Mouse (Mus musculus) CH12F3 (cell line): ENCODE data around the gene Tenm3.

Experiments used
- in situ Hi-C: fragments of 300-500 bp; cut with MboI; formaldehyde crosslinking; loops from 2 replicates; pipeline ENCODE4 v1.14.3; 2020; ENCODE audit warnings: low sequenced_read_pairs

The Tenm3 gene

DNA sequence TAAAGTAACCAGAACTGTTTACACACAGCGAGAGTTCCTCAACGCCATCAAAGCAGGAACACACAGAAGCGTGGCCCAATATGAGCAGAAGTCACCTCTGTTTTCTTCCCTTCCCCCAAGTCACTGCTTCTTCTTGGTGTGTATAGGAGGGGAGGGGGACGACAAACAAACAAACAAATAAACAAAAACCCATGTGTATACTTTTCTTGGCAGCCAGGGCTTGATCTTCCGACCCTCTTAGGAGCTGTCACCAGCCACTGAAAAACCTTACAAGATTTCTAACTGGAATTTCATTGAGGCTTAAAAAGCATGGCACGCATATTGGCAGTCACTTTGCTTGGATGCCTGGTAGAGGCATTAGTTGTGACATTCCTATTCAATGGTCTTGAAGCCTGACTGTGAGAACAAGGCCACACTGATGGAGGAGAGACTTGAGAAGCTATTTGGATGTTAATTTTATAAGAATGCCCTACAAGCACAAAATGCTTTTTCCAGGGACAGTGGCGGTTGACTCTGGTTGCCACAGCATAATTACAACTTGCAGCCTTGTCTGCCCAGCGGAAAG is 366.3 kb downstream of the Tenm3 start:
- in situ Hi-C loops = no loop called here

DNA sequence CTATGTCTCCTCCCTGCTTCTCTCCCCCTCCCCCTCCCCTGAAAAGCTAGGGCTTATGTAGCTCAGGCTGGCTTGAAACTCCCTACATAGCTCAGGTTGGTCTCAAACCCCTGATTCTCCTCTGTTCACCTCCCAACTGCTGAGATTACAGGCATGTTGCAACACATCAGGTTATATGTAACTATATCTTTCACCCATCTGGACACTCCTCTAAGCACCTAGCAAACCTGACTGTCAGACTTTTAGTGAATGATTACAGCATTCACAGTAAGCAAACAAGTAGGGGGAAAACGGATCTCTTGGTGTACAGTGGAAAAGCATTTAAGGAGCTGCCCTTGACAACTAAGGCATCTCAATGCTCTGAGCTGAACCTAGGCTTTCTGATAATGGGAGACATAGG is 366.9 kb downstream of the Tenm3 start:
- in situ Hi-C loops = no loop called here

DNA sequence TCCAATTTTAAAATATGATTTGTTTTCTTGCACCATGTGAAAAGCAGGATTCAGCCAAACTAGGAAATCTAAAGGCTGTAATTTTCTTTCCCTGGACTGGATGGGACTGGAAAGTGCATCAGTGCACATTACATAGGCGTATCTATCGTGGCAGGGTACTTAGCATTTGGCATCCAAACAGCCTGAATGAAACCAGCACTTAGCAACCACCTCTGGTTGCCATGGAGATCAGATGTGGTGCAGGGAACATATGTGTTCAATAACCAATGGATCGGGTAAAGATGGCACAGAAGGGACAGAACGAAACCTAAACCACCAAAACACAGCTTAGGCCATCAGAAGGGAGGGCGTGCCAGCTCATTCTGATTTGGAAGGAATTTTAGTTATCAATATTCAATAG is 376.1 kb downstream of the Tenm3 start:
- in situ Hi-C loops = no loop called here

DNA sequence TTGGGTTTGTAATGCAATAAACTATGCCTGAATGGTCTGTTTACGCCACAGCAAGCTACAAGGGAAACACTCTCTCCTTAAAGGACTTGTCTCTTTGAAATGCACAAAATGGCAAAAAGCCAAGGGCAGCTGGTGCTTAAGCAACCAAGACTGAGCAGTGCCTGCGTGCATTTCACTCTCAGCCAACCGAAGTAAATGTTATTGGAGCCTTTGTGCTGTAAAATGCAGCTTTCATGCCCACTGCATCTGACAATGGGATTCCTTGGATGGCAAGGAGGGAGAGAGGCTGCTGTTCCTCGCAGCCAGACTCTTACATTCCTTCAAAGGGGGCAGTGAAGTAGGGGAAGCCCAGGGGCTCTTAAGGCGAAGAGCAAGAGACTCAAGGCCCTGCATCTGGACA is 385.4 kb downstream of the Tenm3 start:
- in situ Hi-C loops = no loop called here

DNA sequence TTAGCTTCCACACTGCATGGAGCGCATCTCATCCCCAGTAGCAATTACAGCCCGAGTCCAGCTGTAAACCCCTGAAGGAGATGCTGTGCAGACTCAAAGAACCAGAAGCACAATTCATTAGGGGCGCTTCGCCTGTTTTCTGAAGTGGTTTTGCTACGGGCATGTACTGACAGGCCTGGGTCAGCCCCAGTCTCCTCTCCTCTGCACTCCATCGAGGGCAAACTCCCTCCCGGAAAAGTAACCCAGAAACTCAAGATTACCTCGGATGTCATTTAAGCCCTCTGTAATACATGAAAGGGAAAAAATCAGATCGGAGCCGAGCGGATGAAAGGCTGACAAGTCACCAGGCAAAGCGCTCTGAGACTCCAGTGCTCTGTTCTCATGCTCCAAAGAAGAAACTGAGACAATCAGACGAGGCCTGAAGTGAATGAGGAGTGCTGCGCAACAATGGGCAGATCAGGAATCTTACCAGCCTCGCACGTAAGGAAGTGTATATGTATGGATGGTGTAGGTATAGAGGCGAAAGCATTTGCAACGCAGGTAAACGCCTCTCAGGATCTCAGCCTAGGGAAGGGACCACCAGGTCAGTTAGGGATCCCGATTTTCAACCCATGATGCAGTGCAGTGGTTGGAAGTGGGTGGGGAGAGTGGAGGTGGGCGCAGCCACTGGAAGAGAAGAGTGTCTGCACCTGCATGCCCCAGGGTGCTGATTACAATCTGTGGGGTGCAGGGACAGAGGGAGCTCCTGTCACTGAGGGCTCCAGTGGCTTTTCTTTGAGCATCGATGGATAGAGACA is 387.2 kb downstream of the Tenm3 start:
- in situ Hi-C loops = no loop called here

DNA sequence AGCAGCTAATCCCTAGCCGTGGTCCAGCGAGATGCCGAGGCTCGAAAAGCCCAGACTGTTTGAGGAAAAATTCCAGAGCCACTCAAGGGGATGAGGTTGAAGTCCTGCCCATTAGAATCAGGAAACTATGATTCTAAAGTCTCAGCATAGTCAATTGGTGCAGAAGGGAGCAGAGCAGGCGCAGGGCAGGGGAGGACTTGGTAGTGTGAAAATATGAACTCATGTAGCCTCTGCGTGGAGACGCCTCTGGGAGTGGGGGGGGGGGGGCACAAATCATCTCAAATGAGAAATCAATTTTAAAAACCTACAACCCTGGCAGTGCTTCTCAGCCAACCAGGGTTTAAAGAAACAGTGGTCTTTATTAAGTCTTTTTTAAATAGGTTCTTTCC is 392.5 kb downstream of the Tenm3 start:
- in situ Hi-C loops = no loop called here

DNA sequence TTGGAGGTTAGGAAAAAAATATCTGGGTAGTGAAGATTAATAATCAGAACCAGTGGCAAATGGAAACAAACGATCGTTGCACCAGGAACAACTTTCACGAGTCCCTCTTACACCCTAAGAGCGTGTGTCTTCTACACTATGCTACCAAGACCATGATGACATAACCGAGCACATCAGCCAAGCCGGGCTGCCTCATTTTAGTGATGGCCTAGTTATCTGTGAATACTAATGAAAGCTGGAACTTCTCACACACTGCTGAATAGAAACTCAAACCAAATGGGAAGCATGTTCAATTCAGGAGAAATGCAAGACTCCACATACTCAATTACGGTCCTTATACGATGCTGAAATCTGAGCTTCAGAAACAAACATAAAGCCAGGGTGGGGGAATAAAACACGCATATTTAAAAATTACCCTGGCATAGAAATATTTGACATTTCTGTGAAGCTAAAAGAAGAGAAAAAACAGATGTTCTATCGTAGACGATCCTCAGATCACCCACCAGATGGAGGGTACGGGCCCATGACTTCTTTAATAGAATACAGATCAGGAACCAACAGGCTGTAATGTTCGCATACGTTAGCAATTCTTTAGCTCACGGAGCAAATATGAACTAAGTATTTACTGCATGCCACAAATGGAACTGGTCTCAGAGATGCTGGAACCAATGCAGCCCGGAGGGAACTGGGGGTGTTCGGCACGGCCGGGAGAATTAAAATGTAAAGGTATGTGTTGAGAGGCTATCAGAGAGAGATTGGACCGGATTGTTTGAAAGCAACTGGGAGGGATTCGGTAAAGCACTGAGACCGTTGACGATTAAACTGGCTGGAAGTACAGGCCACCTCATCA is 393.1 kb downstream of the Tenm3 start:
- in situ Hi-C loops = no loop called here

DNA sequence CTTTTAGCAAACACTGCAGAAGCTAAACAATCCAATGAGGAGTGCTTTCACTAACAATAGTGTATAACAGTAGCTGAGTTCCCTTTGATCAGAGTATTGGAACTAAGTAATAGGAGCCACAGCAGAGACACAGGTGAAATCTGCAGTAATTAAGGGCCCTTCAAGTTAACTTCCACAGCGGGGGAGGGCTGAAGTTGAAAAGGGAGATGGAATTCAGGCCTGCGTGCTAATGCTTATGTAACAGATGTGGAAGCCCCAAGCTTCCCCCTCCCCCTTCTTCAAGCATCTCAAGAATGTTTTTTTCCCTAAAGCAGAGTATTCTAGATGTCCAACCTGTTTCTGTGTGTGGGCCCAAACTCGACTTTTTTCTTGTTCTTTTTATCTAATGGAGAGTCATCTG is 394.1 kb downstream of the Tenm3 start:
- in situ Hi-C loops = no loop called here

DNA sequence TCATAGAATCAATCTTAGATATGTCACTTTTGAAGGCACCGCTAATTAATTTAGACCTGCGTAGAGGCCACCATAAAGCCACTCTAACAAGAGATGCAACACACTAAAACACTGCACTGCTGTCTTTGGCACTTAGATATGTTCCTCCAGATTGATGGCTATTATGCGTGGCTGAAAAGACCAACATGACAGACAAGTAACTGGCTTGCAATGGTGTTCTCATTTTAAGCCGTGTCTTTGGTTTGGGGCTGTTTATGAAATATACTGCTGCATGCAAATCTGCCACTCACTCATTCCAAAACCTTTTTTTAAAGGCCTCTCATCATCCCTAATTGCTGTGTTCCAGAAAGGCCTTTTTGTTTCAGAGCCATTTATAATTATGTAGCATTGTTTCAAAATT is 398.1 kb downstream of the Tenm3 start:
- in situ Hi-C loops = no loop called here

DNA sequence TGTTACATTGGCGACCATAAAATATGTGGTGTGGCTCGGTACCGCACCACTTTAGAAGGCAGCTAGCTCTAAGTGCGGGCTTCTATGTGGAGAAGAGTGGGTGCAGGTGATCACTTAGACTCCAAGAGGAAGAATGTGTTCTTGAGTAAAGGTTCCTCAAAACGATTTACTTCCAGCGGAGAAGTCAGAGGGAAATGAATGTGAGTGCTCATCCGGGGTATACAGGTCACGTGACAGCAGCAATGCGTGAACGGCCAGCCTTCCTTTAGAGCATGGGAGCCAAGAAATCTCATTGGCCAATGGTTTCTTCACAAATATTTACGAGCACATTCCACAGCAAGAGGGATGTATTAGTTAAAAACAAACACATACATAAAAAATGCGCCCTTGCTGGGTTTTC is 404.3 kb downstream of the Tenm3 start:
- in situ Hi-C loops = no loop called here

DNA sequence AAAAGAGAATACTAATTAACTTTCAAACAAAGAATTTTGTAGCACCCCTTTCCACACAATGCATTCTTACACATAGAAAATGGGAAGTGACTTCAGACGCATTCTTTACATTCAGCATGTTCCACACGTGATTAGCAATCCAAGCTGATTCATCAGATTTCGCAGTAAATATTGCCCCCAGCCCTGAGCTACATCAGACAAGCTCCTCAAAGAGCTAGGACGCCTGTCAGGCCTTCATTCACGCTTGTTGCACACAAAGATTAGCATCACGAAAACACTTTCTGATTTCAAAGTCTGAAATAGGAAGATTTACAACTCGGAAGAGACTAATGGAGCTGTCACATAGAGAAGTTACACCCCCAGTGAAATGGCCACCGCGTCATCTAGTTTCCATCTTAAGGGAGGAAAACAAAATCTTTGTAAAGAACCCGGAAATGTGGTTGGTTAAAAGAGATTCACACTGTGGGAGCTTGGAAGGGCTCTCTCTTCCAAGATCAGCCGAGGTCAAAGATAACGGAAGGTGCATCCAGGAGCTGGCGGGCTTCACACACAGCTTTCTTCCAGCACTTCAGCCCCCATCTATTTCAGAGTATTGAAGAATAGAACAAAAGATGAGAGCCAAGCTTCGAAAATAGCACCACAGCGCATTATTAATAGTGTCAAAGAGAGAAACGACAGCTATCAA is 406.1 kb downstream of the Tenm3 start:
- in situ Hi-C loops = no loop called here

DNA sequence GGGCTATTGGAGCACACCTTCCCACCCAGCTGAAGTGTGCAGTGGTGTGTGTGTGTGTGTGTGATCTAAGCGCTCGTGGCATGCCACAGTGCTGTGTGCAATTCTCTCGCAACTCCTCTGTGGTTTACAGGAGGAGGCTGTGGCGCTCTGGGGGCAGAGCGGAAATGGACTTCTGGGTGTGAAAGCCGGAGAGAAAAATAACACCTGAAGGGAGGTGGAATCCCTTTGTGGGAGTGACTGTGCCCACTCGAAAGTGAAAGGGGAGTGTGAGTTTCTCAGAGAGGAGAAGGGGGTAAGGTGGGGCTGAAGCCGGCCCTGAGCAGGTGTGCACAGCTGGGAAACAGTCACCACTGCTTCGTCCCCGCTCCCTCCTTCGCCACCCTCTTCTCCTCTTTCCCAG is 418.6 kb downstream of the Tenm3 start:
- in situ Hi-C loops = no loop called here

DNA sequence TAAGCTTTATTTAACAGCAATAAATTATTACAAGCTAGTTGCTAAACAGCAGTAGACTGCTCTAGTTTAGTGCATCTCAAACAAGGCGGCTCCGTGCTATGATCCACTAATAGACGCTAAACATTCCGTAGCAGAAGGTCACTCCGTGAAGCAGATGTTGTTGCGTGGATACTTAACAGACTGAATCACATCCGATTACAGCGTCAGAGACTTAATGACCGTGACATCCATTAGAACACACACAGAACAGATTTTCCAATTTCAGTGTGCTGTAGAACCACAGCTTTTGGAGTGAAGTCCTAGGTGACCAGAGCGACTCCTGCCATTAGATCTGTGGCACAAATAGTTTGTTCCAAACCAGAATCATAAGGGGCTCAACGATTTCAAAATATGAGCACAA is 426.0 kb downstream of the Tenm3 start:
- in situ Hi-C loops = no loop called here

DNA sequence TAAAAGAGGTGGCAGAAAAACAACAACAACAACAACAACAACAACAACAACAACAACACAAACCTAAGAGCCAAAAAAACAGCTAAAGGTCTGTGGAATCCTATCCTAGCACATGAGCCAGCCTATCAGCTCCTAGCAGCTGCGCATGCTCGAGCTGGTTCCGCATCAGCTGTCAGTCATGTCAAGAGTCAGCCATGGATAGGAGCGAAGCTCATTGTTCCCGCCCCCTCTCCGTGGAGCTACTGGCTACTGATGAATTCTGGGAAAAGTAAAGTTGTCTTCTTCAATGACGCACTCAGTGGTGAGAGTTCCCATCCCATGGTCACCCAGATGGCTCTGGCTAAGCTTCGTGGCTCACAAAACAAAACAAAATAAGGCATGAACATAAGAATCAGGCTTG is 432.8 kb downstream of the Tenm3 start:
- in situ Hi-C loops = no loop called here

DNA sequence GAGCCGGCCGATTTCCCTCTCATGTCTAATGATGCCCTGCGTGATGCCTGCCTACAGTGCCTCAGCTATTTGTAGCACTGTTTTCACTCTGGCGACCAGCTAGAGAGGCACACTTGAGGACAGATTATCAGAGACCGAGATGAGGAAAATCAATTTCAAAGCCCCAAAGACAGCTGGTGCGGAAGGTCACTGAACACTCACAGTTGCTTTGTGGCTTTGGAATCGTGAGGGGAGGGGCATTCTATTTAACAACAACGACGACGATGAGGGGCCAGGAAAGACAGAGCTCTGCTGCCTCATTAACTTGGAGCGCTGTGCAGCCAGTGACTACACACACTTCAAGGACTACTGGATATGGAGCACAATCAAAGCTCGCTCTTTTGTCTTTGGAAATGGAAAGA is 443.2 kb downstream of the Tenm3 start:
- in situ Hi-C loops = no loop called here

DNA sequence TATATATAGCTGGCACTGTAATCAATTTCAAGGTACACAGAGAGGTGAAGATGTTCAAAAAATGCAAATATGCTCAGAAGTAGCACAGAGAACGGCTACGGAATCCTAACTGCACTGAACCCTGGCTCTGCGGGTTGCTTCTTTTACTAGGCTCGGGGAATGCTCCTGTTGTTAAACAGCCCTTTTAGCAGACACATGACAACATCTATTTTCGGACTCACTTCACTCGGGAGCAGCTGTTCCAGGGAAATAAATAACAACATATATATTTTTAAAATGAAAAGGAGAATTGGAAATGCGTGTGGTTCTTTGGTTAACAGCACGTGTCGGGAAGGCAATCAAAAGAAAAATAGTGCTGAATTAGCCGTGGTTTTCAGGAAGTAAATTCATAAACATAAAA is 457.9 kb downstream of the Tenm3 start:
- in situ Hi-C loops = no loop called here

DNA sequence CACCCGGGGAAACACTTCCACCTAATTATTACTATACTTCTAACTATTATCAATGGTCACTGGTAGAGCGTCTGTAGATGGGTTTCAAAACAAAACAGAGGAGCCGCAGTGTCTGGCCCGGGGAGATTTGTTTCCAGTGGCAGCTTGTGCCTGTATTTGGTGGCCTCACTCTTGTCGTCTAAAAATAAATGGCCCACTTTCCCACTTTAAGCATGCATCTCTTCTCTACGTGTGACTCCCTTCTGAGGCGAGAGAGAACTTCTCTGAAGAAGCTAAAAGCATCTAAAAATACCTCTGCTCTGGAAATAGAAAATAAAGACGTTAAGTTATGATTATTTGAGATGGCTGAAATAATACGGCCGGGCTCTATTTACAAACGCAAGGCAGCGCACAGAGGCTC is 463.7 kb downstream of the Tenm3 start:
- in situ Hi-C loops = no loop called here

DNA sequence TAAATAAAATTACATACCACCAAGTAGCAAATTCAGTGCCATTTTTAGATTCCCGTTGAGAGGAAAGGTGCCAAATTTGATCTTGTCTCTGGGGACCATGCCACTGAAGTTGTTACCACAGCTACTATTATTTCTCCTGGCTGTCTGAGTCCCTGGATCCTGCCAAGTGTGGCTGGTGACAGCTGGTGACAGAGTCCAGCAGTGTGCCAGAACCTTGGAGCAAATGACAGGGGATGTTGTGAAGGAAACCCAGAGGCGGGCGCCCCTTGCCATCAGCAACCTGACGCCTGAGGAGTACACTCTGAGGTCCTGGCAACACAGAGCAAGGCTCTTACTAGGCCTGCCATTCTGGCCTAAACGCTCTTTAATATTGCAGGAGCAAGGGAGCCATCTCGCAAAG is 467.0 kb downstream of the Tenm3 start:
- in situ Hi-C loops = no loop called here

DNA sequence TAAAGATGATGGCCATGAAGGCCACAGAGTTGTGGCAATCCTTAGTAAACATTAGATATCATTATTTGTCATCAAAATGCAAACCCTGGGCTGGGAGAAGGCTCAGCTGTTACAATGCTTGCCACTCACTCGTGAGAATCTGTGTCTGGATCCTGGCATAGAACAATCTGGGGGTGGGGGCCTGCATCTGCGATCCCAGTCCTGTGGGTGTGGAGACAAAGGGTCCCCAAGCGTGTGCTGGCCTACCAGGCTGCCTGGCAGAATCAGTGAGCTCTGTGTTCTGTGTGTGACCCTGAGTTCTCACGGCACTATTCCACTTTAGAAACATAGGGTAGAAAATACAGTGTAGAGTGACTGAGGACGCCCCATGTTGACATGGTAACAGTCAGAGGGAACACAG is 468.6 kb downstream of the Tenm3 start:
- in situ Hi-C loops = no loop called here

DNA sequence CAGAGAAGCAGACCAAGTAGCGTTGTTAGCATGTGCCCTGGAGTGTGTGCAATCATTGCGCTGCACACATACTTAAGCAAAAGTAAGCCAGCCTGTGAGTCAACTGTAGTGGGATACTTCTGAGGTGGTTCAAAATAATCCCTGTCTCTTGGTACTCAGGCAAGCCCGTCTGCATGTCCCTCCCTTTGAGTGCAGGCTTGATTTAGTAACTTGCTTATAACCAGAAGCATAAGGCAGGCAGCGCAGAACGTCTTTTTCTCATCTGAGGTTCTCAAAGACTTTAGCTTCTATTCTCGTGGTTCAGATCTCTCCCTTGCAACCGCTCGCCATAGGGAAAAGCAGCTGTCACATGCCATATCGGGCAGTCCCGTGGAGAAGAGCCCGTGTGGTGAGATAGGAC is 470.3 kb downstream of the Tenm3 start:
- in situ Hi-C loops = no loop called here

DNA sequence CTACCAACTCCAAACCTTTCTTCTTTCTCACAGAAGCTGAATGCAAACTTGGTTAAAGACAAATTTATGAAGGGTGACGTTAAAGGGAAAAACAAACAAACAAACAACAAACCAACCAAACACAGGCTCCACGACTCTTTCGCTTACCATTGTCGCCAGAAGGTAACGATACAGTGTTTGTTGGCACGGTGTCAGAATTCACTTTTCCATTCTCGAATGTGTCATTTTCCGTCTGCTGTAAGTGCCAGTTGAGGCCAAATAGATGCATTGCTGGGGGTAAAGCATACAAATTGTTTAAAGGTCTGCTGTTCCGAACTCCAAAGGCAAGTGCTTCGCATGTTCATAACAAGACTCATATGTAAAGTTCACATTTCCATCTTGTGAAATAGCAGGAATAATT is 476.6 kb downstream of the Tenm3 start:
- in situ Hi-C loops = no loop called here

DNA sequence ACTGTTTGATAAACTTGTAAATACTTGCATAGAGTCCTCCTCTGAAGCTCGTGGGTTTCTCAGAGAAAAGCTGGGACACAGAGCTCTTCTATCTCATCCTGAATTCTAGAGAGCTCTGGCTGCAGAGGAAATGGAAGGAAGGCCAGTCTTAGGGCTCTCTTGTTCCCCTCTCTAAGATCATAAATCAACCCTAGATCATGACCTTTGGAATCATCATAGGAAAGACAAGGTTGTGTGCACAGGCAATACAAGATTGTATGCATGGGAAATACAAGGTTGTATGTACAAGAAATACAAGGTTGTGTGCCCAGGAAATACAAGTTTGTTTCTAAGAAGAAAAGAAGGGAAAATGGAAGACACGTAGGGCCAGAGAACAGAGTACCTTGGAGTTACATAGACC is 486.9 kb downstream of the Tenm3 start:
- in situ Hi-C loops = no loop called here
